In the genomic region with DNA sequence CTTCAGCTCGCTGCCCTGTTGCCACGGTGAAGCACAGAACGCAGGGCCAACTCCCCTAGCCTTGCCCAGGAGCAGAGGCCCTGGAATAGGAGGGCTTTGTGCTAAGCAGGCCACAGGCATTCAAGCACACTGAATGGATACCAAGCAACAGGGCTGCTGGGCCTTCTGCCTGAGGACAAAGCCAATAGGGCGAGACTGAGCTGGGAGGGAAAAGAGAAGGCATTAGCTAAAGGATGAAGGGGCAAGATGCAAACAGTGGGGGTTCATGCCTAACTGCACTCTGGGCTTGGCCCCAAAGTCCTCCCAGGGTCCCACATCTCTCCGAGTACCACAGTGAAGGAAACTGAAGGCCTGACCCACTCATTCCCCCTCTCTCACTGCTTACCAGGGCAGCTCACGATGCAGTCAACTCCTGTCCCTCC, we compare ENCODE assay signal across 10 mouse cellular contexts. TPM values are rescaled to one million over a fixed set of nuclear protein-coding genes. Genes with fewer than 3 reads are reported as not detected.
A peak's percentile ranks its signal among the peaks of the same experiment; 100 is the strongest.
DNase-seq lines count a peak whose midpoint lies in the region; ATAC-seq and TF ChIP-seq lines count a peak whose summit lies in the region.
"Had no signal": no experiment of that assay in that cellular context is flagged by ENCODE, and none has a peak within 500 bp of the region (broad histone marks: within the 10 kb centered on the region; RNA-seq: fewer than 3 reads in every experiment).

No protein-coding gene starts in this region.

- H3K4me2 ChIP-seq in hindbrain, postnatal 0 days (ENCODE audit: low read depth, low read length), result no peak overlapping the region
- no peak overlapping the region for H3K4me2 ChIP-seq in midbrain, embryonic 16.5 days (ENCODE audit: low read length)
- H3K4me2 ChIP-seq: heart, embryonic 15.5 days had no signal

- no peak overlapping the region for H3K9ac ChIP-seq in hindbrain, postnatal 0 days (replicated peaks; ENCODE audit: low read length)
- no peak overlapping the region for H3K9ac ChIP-seq in midbrain, embryonic 16.5 days (ENCODE audit: low read depth, low read length)
- H3K9ac ChIP-seq: heart, embryonic 15.5 days had no signal

- H3K27ac ChIP-seq in hindbrain, postnatal 0 days, result peak overlapping the region; percentile 86
- peak overlapping the region; percentile 74 for H3K27ac ChIP-seq in midbrain, embryonic 16.5 days (ENCODE audit: low read length)
- H3K27ac ChIP-seq: heart, embryonic 15.5 days; kidney, postnatal 0 days had no signal

- H3K4me1 ChIP-seq in hindbrain, postnatal 0 days (ENCODE audit: insufficient read depth, low read length), result no peaks in the 10 kb centered on the region
- H3K4me1 ChIP-seq in midbrain, embryonic 16.5 days (ENCODE audit: control insufficient read depth, insufficient read depth, low read length), result no peaks in the 10 kb centered on the region
- H3K4me1 ChIP-seq: heart, embryonic 15.5 days had no signal

- 31% methylated on average over 6 of the region's 6 CpGs for WGBS in hindbrain, postnatal 0 days
- WGBS in midbrain, embryonic 16.5 days, result 13% methylated on average over 6 of the region's 6 CpGs

- no peak overlapping the region for H3K4me3 ChIP-seq in hindbrain, postnatal 0 days (ENCODE audit: low read length)
- no peak overlapping the region for H3K4me3 ChIP-seq in midbrain, embryonic 16.5 days (ENCODE audit: low read depth, low read length)
- H3K4me3 ChIP-seq: heart, embryonic 15.5 days had no signal

- H3K27me3 ChIP-seq in hindbrain, postnatal 0 days (ENCODE audit: insufficient read depth, low read length), result no peaks in the 10 kb centered on the region
- H3K27me3 ChIP-seq in midbrain, embryonic 16.5 days (ENCODE audit: control insufficient read depth, insufficient read depth, low read depth, low read length), result no peaks in the 10 kb centered on the region
- H3K27me3 ChIP-seq: heart, embryonic 15.5 days had no signal

- TF ChIP-seq CTCF in hindbrain, postnatal 0 days (IDR thresholded peaks at IDR 0.05; ENCODE audit: low read depth), result no peak

- H3K9me3 ChIP-seq in hindbrain, postnatal 0 days (ENCODE audit: low read length), result no peaks in the 10 kb centered on the region
- H3K9me3 ChIP-seq in midbrain, embryonic 16.5 days (replicated peaks; ENCODE audit: control insufficient read depth, low read length, poor library complexity, severe bottlenecking), result no peaks in the 10 kb centered on the region
- H3K9me3 ChIP-seq: heart, embryonic 15.5 days had no signal

- ATAC-seq in erythroid progenitor cell, adult 5-6 weeks (replicated peaks; ENCODE audit: low FRiP score, poor library complexity, severe bottlenecking), result 0 out of 2 replicates have a peak, but pooled peaks have one; percentile 14
- peak; percentile 98 for ATAC-seq in hindbrain, postnatal 0 days
- peak; percentile 94 for ATAC-seq in midbrain, embryonic 16.5 days

- peak; percentile 56 for DNase-seq in cerebellum, adult 11-12 months
- no peak for DNase-seq in cerebellum, adult 11 months
- DNase-seq in hindbrain, postnatal 0 days (ENCODE audit: low spot score), result peak; percentile 85
- DNase-seq in heart, adult 9 months (ENCODE audit: low spot score in 2 of 2), result no peak
- DNase-seq in lung, postnatal 14 days, result no peak
- DNase-seq in liver, result no peak

- H3K36me3 ChIP-seq in hindbrain, postnatal 0 days (ENCODE audit: insufficient read depth, low read length), result no peaks in the 10 kb centered on the region; the same call in 1 of the 2 replicates
- H3K36me3 ChIP-seq in midbrain, embryonic 16.5 days (ENCODE audit: control insufficient read depth, insufficient read depth, low read length), result 0 out of 2 replicates have a peak, but pooled peaks cover 5% of the 10 kb centered on the region
- H3K36me3 ChIP-seq: heart, embryonic 15.5 days had no signal

RNA-seq across cellular contexts. Expression of a gene that starts 12.8 kb away (rescaled TPM):
- total RNA-seq in erythroid progenitor cell, adult 5-6 weeks (2015; ENCODE audit: low replicate concordance), result 0.72 and 0.84 TPM in 2 replicates
- 1.2 and 1.7 TPM in 2 replicates for total RNA-seq in erythroid progenitor cell, adult 5-6 weeks (2017; ENCODE audit: low replicate concordance)
- 144 and 151 TPM in 2 replicates for total RNA-seq in hindbrain, postnatal 0 days (2014; rRNA removed)
- polyA plus RNA-seq in hindbrain, postnatal 0 days (2015; fragmentation: Nextera tagmentation; extraction: Ambion mirVana), result 108 and 115 TPM in 2 replicates
- polyA plus RNA-seq in midbrain, embryonic 16.5 days (2015; fragmentation: Nextera tagmentation; extraction: Ambion mirVana), result 27.6 and 41.3 TPM in 2 replicates

RNA-seq across cellular contexts. Expression of a gene that starts 54.0 kb away (rescaled TPM):
- 0.36 and 0.84 TPM in 2 replicates for total RNA-seq in erythroid progenitor cell, adult 5-6 weeks (2015; ENCODE audit: low replicate concordance)
- 3.6 TPM in 1 of 2 replicates, not detected in the other for total RNA-seq in erythroid progenitor cell, adult 5-6 weeks (2017; ENCODE audit: low replicate concordance)
- total RNA-seq in hindbrain, postnatal 0 days (2014; rRNA removed), result 62.6 and 66.5 TPM in 2 replicates
- polyA plus RNA-seq in hindbrain, postnatal 0 days (2015; fragmentation: Nextera tagmentation; extraction: Ambion mirVana), result 23.4 and 26.7 TPM in 2 replicates
- 20.2 and 21.1 TPM in 2 replicates for polyA plus RNA-seq in midbrain, embryonic 16.5 days (2015; fragmentation: Nextera tagmentation; extraction: Ambion mirVana)

Comparison
In these comparisons a context has a peak if more than half of its experiments do, and no peak if none do; other contexts are left out.
1. DNase-seq: peak in cerebellum, adult 11-12 months (single experiment) and hindbrain, postnatal 0 days (single experiment); none in cerebellum, adult 11 months (single experiment), heart, adult 9 months (0 of 2), lung, postnatal 14 days (single experiment) and liver (single experiment).
2. ATAC-seq: peak in every context shown above with its lines; median percentile 98 in hindbrain, postnatal 0 days; 94 in midbrain, embryonic 16.5 days; 14 in erythroid progenitor cell, adult 5-6 weeks.
3. RNA of a gene that starts 12.8 kb away (total RNA-seq): 144 to 151 TPM in hindbrain, postnatal 0 days; 0.72 to 1.7 TPM in erythroid progenitor cell, adult 5-6 weeks; every median in the first group is over 10 times any median in the second.
4. RNA of a gene that starts 54.0 kb away (total RNA-seq): 62.6 to 66.5 TPM in hindbrain, postnatal 0 days; 0.36 to 3.6 TPM in erythroid progenitor cell, adult 5-6 weeks; every median in the first group is over 10 times any median in the second.